Mouse (Mus musculus) embryonic fibroblast, embryonic 13.5 days (primary cell): ENCODE measurements around the gene Podxl2.

Source experiments
- CTCF ChIP-seq: IDR thresholded peaks from 2 replicates; pipeline ENCODE4 v1.5.1; 2011; ENCODE audit warnings: mild to moderate bottlenecking, control low read depth, low read length, moderate library complexity, borderline replicate concordance; ENCODE audit not compliant: insufficient read depth
- POLR2A ChIP-seq: IDR thresholded peaks from 2 replicates; pipeline ENCODE4 v1.6.1; 2011; ENCODE audit warnings: low read depth, mild to moderate bottlenecking, control low read depth, low read length, moderate library complexity

GRCm38 (mm10) chr6:88832663-88833062, 42.2 kb downstream of the Podxl2 start:
- TF ChIP-seq POLR2A (no peak), CTCF (no peak)
